Mouse (Mus musculus) testis, adult 2 months (tissue): ENCODE results near the gene Gm21488. TPM values are rescaled to one million over a fixed set of nuclear protein-coding genes. Genes with fewer than 3 reads are reported as not detected.
"Not testable (repeated sequence)": the region's sequence is repeated elsewhere in the genome, so short reads cannot be mapped to it uniquely, and the experiment has no call there.

Experiments used
- H3K27ac ChIP-seq: fragments of 200-500 bp; 2 replicates; pipeline ENCODE4 v1.5.1; 2012; ENCODE audit warnings: low read depth, low read length; ENCODE audit not compliant: control insufficient read depth, insufficient read depth
- H3K27me3 ChIP-seq: fragments of 200-500 bp; 2 replicates; pipeline ENCODE4 v1.6.1; 2012; ENCODE audit warnings: mild to moderate bottlenecking, low read length, moderate library complexity; ENCODE audit not compliant: control insufficient read depth, insufficient read depth
- H3K36me3 ChIP-seq: fragments of 200-500 bp; 2 replicates; pipeline ENCODE4 v1.6.1; 2012; ENCODE audit warnings: mild to moderate bottlenecking, low read length; ENCODE audit not compliant: control insufficient read depth, insufficient read depth
- H3K4me1 ChIP-seq: fragments of 200-500 bp; 2 replicates; pipeline ENCODE4 v1.6.1; 2012; ENCODE audit warnings: low read length; ENCODE audit not compliant: control insufficient read depth, insufficient read depth
- H3K4me3 ChIP-seq: fragments of 200-500 bp; 2 replicates; pipeline ENCODE4 v1.5.1; 2012; ENCODE audit warnings: low read depth, mild to moderate bottlenecking, low read length, moderate library complexity, mixed read lengths; ENCODE audit not compliant: control insufficient read depth
- polyA plus RNA-seq: library from polyadenylated mRNA; depleted of rRNA; stranded (reverse); fragments of >200 nt; gene quantifications from 2 replicates; pipeline ENCODE4 v1.2.3, GENCODE M21; 2012; rRNA removed

The Gm21488 gene
- polyA plus RNA-seq: 0.13 TPM in 1 of 2 replicates, not detected in the other

- H3K27ac ChIP-seq, H3K36me3 ChIP-seq, H3K4me1 ChIP-seq, H3K27me3 ChIP-seq, H3K4me3 ChIP-seq: not testable (repeated sequence)
Observed at GRCm38 (mm10) chrY:27521820-27522219, at the start of gene Gm21488. Gene Gm21488, minus strand, starts transcription at chrY:27521920.
